Comparison of ENCODE assay signal across 8 mouse cellular contexts in the genomic region with DNA sequence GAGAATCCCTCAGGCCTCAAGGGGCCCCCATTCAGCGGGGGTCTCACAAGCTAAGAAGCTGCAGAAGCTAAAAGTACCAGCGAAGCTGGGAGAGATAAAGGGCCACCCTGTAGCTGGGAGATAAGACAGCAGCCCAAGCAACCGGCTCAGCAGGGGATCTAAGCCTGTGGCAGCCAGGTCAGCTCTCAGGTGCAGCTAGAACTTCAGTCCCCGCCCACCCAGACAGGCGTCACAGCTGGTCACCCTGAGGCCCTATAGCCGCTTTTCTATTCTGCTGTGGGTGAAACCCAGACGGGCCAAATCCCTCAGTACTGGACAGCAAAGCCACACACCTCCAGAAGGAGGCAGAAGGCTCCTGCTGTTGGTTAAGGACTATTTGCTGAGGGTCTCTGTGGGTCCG. TPM values are rescaled to one million over a fixed set of nuclear protein-coding genes. Genes with fewer than 3 reads are reported as not detected.
A peak's percentile ranks its signal among the peaks of the same experiment; 100 is the strongest.
DNase-seq lines count a peak whose midpoint lies in the region; ATAC-seq lines count a peak whose summit lies in the region.

No protein-coding gene starts in this region.

- no peak for ATAC-seq in lung, embryonic 15.5 days (ENCODE audit: borderline replicate concordance, extremely low read depth, low FRiP score, low TSS enrichment)
- no peak for ATAC-seq in hindbrain, embryonic 14.5 days (ENCODE audit: low FRiP score)
- peak; percentile 83 for ATAC-seq in liver, embryonic 16.5 days (ENCODE audit: low read depth)

- H3K4me2 ChIP-seq in lung, embryonic 15.5 days: peak overlapping the region; percentile 99
- H3K4me2 ChIP-seq in hindbrain, embryonic 14.5 days (replicated peaks): peak overlapping the region; percentile 91
- H3K4me2 ChIP-seq in liver, embryonic 16.5 days (ENCODE audit: low read depth, low read length): peak overlapping the region; percentile 99

- WGBS in lung, embryonic 15.5 days: 31% methylated on average over 8 of the region's 8 CpGs
- WGBS in hindbrain, embryonic 14.5 days: 29% methylated on average over 8 of the region's 8 CpGs
- WGBS in liver, embryonic 16.5 days (ENCODE audit: insufficient replicate concordance): 13% methylated on average over 8 of the region's 8 CpGs

- H3K4me3 ChIP-seq in lung, embryonic 15.5 days: peak overlapping the region; percentile 10; the same call in 1 of the 2 replicates
- no peak overlapping the region for H3K4me3 ChIP-seq in hindbrain, embryonic 14.5 days (replicated peaks; ENCODE audit: low read length)
- H3K4me3 ChIP-seq in liver, embryonic 16.5 days (ENCODE audit: low read depth, low read length): peak overlapping the region; percentile 92

- no peak overlapping the region for H3K27ac ChIP-seq in lung, embryonic 15.5 days
- H3K27ac ChIP-seq in hindbrain, embryonic 14.5 days: no peak overlapping the region
- peak overlapping the region; percentile 95 for H3K27ac ChIP-seq in liver, embryonic 16.5 days (ENCODE audit: low read length)

- H3K36me3 ChIP-seq in lung, embryonic 15.5 days: peaks cover 9% of the 10 kb centered on the region; the same call in 1 of the 2 replicates
- H3K36me3 ChIP-seq in hindbrain, embryonic 14.5 days (replicated peaks; ENCODE audit: control insufficient read depth, insufficient read depth): no peaks in the 10 kb centered on the region
- peaks cover 21% of the 10 kb centered on the region for H3K36me3 ChIP-seq in liver, embryonic 16.5 days (ENCODE audit: control insufficient read depth, insufficient read depth)

- no peak for DNase-seq in lung, postnatal 4 days
- DNase-seq in cerebellum, postnatal 10 days: peak; percentile 65 to 66
- no peak for DNase-seq in hindbrain, embryonic 14.5 days (ENCODE audit: low spot score)
- DNase-seq in right cerebral cortex, postnatal 14 days: no peak
- DNase-seq in MN1 (ENCODE audit: low spot score): no peak
- no peak for DNase-seq in lung, postnatal 36 days

- H3K9me3 ChIP-seq in lung, embryonic 15.5 days: no peaks in the 10 kb centered on the region
- H3K9me3 ChIP-seq in hindbrain, embryonic 14.5 days (ENCODE audit: control insufficient read depth, low read length): no peaks in the 10 kb centered on the region
- H3K9me3 ChIP-seq in liver, embryonic 16.5 days (replicated peaks; ENCODE audit: control insufficient read depth, low read length): no peaks in the 10 kb centered on the region

- H3K9ac ChIP-seq in lung, embryonic 15.5 days: 0 out of 2 replicates have a peak overlapping the region, but pooled peaks have one; percentile 1
- no peak overlapping the region for H3K9ac ChIP-seq in hindbrain, embryonic 14.5 days
- H3K9ac ChIP-seq in liver, embryonic 16.5 days (ENCODE audit: low read depth, low read length): peak overlapping the region; percentile 91

- H3K4me1 ChIP-seq in lung, embryonic 15.5 days: peaks cover 71% of the 10 kb centered on the region
- H3K4me1 ChIP-seq in hindbrain, embryonic 14.5 days (replicated peaks; ENCODE audit: control insufficient read depth, insufficient read depth, low read length): peaks cover 19% of the 10 kb centered on the region
- H3K4me1 ChIP-seq in liver, embryonic 16.5 days (ENCODE audit: control insufficient read depth, low read depth, low read length): peaks cover 62% of the 10 kb centered on the region

- H3K27me3 ChIP-seq in lung, embryonic 15.5 days: no peaks in the 10 kb centered on the region; the same call in 1 of the 2 replicates
- peaks cover 17% of the 10 kb centered on the region for H3K27me3 ChIP-seq in hindbrain, embryonic 14.5 days (ENCODE audit: control insufficient read depth, insufficient read depth, low read length)
- H3K27me3 ChIP-seq in liver, embryonic 16.5 days (ENCODE audit: control insufficient read depth, insufficient read depth, low read depth, low read length): no peaks in the 10 kb centered on the region

RNA-seq across cellular contexts. Expression of gene Slc29a1, which starts 5.9 kb away (rescaled TPM):
- polyA plus RNA-seq in lung, embryonic 15.5 days (2015; fragmentation: Nextera tagmentation; extraction: Ambion mirVana): 92.1 and 103 TPM in 2 replicates
- 41.5 and 42.7 TPM in 2 replicates for polyA plus RNA-seq in hindbrain, embryonic 14.5 days (2014; fragmentation: Nextera tagmentation; extraction: Ambion mirVana)
- 154 and 162 TPM in 2 replicates for polyA plus RNA-seq in liver, embryonic 16.5 days (2015; fragmentation: Nextera tagmentation; extraction: Ambion mirVana)

RNA-seq across cellular contexts. Expression of gene Mymx, which starts 8.4 kb away (rescaled TPM):
- polyA plus RNA-seq in lung, embryonic 15.5 days (2015; fragmentation: Nextera tagmentation; extraction: Ambion mirVana): 0.36 and 0.41 TPM in 2 replicates
- polyA plus RNA-seq in hindbrain, embryonic 14.5 days (2014; fragmentation: Nextera tagmentation; extraction: Ambion mirVana): not detected in 2 replicates
- 0.30 and 0.35 TPM in 2 replicates for polyA plus RNA-seq in liver, embryonic 16.5 days (2015; fragmentation: Nextera tagmentation; extraction: Ambion mirVana)

RNA-seq across cellular contexts. Expression of gene Hsp90ab1, which starts 20.4 kb away (rescaled TPM):
- polyA plus RNA-seq in lung, embryonic 15.5 days (2015; fragmentation: Nextera tagmentation; extraction: Ambion mirVana): 1,572 and 1,619 TPM in 2 replicates
- polyA plus RNA-seq in hindbrain, embryonic 14.5 days (2014; fragmentation: Nextera tagmentation; extraction: Ambion mirVana): 1,324 and 1,355 TPM in 2 replicates
- polyA plus RNA-seq in liver, embryonic 16.5 days (2015; fragmentation: Nextera tagmentation; extraction: Ambion mirVana): 564 and 565 TPM in 2 replicates

RNA-seq across cellular contexts. Expression of gene Slc35b2, which starts 29.8 kb away (rescaled TPM):
- 137 and 141 TPM in 2 replicates for polyA plus RNA-seq in lung, embryonic 15.5 days (2015; fragmentation: Nextera tagmentation; extraction: Ambion mirVana)
- polyA plus RNA-seq in hindbrain, embryonic 14.5 days (2014; fragmentation: Nextera tagmentation; extraction: Ambion mirVana): 83.1 and 84.2 TPM in 2 replicates
- 45.3 and 46.5 TPM in 2 replicates for polyA plus RNA-seq in liver, embryonic 16.5 days (2015; fragmentation: Nextera tagmentation; extraction: Ambion mirVana)

RNA-seq across cellular contexts. Expression of gene Nfkbie, which starts 38.0 kb away (rescaled TPM):
- 3.0 and 5.0 TPM in 2 replicates for polyA plus RNA-seq in lung, embryonic 15.5 days (2015; fragmentation: Nextera tagmentation; extraction: Ambion mirVana)
- polyA plus RNA-seq in hindbrain, embryonic 14.5 days (2014; fragmentation: Nextera tagmentation; extraction: Ambion mirVana): 4.3 and 4.7 TPM in 2 replicates
- 1.8 TPM in 2 replicates for polyA plus RNA-seq in liver, embryonic 16.5 days (2015; fragmentation: Nextera tagmentation; extraction: Ambion mirVana)

Comparison
In these comparisons a context has a peak if more than half of its experiments do, and no peak if none do; other contexts are left out.
1. DNase-seq: peak in cerebellum, postnatal 10 days (2 of 2); none in lung, postnatal 4 days (0 of 2), hindbrain, embryonic 14.5 days (single experiment), right cerebral cortex, postnatal 14 days (single experiment), MN1 (single experiment) and lung, postnatal 36 days (single experiment).
2. Peak in every context shown above with its lines, with median percentiles within 50 percentile points of each other: H3K4me2 ChIP-seq.